Mouse (Mus musculus): ENCODE data around the gene Polr3h.
A peak's percentile ranks its signal among the peaks of the same experiment; 100 is the strongest.

The Polr3h gene

GRCm38 (mm10) chr15:81949076-81949475 is 23.0 kb upstream of the Polr3h start:
- DNase-seq = no peak

DNA sequence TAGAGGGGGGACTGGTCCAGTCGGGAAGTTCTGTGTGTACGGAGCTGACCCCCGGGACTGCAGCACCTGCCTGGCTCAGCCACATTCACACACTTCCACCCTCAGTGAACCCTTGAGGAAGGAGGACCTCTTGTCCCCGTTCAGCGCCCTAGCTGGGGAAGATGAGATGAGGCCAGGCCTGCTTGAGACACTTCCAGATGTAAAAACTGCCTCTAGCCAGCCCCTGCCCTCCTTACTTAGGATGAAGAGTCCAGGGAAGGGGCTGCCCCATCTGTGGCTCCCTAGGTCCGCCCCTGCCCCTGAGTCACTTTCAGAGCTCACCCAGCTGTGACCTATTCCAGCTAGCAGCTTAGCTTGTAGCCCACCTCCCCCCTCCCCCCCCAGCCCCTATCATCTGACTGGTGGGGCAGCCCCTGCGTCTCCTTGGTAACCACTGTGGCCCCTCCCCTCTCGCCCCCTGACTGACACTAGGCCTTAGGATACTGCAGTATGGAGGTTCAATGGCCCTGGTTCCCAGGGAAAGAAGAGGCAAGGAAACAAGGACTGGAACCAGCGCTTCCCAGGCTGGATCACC is 17.2 kb upstream of the Polr3h start:
- no peak for DNase-seq

GRCm38 (mm10) chr15:81941010-81941409 is 15.0 kb upstream of the Polr3h start:
- DNase-seq = no peak

DNA sequence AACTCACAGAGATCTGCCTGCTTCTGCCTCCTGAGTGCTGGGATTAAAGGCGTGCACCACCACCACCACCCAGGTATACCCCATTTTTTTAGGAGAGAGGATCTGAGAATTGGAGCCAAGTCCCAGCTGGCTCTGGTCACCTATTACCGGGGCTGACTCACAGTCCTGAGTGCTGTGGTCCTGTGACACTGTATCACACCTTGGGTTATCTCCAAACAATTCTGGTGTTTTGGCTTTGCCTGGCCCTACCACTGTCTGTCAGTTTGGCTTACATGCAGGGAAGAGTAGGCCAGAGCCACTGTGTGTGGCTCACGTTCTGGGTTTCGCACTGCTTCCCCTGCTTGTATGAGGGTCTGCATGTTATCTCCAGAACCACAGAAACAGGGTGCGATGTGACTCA is 14.2 kb upstream of the Polr3h start:
- no peak for DNase-seq

DNA sequence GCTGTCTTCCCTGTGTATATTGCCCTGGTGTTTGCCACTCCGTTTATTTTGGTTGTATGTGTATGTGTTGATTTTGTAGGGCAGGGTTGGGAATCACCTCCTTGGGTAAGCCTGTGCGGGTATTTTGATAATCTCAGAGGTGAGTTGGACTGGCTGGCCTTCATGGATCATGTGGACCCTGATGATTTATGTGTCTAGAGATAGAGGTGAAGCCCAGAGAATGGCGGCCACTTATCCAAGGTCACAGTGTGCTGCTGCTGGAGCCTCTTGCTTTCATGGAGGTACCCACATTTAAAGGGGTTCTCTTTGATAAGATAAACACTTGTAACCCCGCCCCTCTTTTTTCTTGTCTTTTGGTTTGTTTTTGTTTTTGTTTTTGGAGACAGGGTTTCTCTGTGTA is 13.7 kb upstream of the Polr3h start:
- no peak for DNase-seq

- no peak for DNase-seq
Observed at GRCm38 (mm10) chr15:81939157-81939715, 13.2 kb upstream of the Polr3h start.

GRCm38 (mm10) chr15:81938246-81938645 is 12.2 kb upstream of the Polr3h start:
- DNase-seq = peak; percentile 75 to 85

DNA sequence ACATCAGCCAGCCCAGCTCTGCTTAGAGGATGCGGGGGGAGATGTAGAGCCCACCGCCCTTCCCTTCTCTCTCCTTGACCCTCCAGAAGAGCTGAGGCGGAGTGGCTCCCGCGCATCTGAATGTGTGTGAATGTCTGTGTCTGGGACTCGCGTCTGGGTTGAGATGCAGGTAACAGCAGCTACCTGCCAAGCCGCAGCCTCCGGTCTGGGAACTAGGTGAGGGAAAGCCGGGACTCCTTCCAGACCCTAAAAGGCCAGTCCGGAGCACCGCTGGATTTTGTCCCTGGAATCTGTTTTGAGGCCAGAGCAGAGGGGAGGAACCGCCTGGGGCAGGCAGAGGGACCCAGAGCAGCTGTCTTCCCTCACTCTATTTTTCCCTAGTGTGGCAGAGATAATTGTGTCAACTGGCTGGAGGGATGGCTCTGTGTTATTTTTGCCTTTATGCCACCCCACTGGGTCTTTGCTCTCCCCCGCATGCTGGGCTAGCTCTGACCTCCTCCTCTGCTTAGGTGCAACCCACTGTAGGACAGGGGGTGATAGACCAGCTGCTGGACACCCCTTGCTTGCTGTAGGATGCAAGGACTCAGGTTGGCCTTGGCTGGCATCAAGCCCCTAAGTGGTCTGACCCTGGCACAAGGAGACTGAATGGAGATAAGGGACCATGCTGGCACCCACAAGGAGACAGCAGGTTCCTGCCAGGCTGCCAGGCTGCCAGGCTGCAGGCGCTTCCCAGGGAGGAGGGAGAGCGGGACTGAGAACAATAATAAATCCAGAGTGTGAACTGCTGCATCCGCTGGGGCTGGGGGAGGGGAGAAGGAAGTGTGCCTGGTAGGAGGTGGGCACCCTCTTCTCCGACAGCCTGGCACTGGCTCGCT is 11.3 kb upstream of the Polr3h start:
- DNase-seq = peak; percentile 62 to 69

DNA sequence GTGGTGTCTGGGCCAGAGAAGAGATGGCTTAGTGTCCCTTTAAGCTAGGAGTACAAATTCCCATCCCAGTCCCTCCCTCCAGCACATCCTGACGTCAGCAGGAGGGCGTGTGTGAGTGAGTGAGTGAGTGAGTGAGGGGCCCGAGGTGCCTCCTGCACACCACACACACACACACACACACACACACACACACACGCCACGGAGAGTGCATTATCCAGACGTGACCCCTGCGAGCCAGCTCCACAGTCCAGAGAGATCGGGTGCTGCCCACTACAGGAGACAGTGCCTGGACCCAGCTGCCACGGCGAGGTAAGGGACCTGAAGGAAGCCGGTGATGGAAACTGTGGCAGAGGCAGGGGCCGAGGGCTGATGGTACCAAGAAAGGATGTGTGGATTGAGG is 10.6 kb upstream of the Polr3h start, which contains the start of gene Csdc2:
Csdc2 (plus strand) TSS at position 81 of the 400 bp plus-strand sequence.
- DNase-seq = peak; percentile 80 to 81

GRCm38 (mm10) chr15:81935869-81936637 is 10.0 kb upstream of the Polr3h start:
- DNase-seq = no peak

DNA sequence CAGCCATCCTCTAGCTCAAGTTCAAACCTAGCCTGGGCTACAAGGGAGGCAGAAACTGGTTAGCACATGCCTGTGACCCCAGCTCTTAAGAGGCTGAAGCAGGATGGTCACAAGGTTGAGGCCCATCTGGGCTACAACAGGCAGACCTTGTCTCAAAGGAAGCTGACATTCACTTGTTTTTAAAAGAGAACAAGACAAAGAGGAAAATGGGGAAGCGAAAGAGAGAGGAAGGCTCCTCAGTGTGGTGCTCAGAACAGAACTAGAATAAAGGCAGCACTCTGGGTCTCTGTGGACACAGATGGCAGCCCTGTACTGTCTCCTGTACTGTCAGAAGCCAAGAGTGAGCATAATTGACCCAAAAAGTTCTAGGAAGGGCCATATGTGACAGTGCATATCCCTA is 7.9 kb upstream of the Polr3h start:
- no peak for DNase-seq

DNA sequence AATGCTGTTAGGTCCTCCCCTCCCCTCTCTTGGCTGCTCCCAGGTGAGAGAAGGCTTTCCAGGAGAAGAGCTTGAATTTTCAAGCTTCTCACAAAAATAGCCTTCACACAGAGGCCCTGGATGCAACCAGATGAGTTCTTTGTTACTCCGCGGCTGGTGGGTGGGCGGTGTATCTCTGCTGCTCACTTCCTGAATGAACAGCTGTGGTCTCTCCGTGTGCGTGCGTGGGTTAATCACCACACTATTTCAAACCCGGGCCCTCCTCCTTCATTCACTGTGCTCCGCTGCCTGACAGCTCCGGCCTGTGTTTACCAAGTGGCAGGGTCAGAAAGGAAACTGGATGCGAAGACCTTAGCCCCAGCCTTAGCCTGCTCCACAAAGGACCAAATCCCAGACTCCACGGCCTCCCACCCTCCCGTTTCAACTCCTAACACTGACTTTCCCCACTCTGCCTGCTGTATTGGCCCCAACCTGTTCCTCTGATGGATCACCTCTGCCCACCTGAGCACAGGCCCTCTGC is 7.0 kb upstream of the Polr3h start:
- DNase-seq = no peak

- DNase-seq = no peak
Observed at GRCm38 (mm10) chr15:81928277-81928676, 2.2 kb upstream of the Polr3h start.

- DNase-seq = no peak
Observed at GRCm38 (mm10) chr15:81927741-81928140, 1.7 kb upstream of the Polr3h start.

GRCm38 (mm10) chr15:81926446-81926822 is 394 bp upstream of the Polr3h start:
- DNase-seq = no peak

GRCm38 (mm10) chr15:81924933-81925332 is 1.1 kb downstream of the Polr3h start:
- no peak for DNase-seq

GRCm38 (mm10) chr15:81921255-81921654 is 4.8 kb downstream of the Polr3h start:
- DNase-seq = peak; percentile 52 to 62

DNA sequence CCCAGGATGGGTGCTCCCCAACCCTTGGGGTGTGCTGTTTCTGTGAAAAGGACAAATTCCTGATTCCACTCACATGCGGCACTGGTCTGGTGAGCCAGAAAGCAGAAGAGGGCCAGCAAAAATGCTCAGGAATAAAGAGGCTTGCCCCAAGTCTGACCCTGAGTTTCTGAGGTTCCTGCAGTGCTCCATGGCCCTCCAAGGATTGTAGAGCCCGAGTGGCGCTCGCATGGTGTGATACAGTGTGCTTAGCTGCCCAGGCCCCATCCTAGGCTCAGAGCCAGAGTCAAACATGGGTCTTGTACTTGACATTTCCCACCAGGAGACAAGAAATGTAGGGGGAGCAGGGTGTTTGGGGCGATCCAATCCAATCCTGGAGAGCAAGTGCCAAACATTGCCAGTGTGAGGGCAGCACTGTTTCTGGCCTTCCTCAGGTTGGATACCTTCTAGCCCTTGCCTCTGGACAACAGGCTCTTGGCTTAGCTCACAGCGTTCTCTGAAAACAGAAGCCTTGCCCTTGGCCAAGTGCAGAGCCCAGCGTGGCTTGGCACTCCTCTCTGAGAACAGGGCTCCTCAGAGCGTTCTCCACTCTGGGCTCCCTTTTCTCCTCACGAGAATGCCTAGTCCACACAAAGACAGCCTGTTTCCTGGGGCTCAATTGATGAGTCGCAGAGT is 5.4 kb downstream of the Polr3h start:
- DNase-seq = peak; percentile 72 to 77

- DNase-seq = peak in 1 of 2 experiments; percentile 60
Observed at GRCm38 (mm10) chr15:81919062-81919461, 7.0 kb downstream of the Polr3h start.

- peak; percentile 75 to 90 for DNase-seq
Observed at GRCm38 (mm10) chr15:81917621-81918463, 8.2 kb downstream of the Polr3h start.

GRCm38 (mm10) chr15:81917201-81917600 is 8.8 kb downstream of the Polr3h start:
- no peak for DNase-seq

Data from cerebellum, postnatal 25 days (tissue).